Mouse (Mus musculus): Measurements from ENCODE around the gene Dtx1. TPM values are rescaled to one million over a fixed set of nuclear protein-coding genes. Genes with fewer than 3 reads are reported as not detected.

Gene Dtx1
- total and polyA plus RNA-seq, 3 experiments: 0.05 to 0.09 TPM; not detected in 1

GRCm38 (mm10) chr5:120668761-120669160 lies 43.0 kb downstream of the Dtx1 start:
- H3K4me1 ChIP-seq (ENCODE audit: insufficient read depth, low read depth, low read length): peaks cover 27% of the 10 kb centered on the region
- peaks cover 14% of the 10 kb centered on the region; the same call in 1 of the 2 replicates for H3K27me3 ChIP-seq (ENCODE audit: insufficient read depth, low read length)
- ATAC-seq (ENCODE audit: extremely low read depth, insufficient number of reproducible peaks, low FRiP score, poor library complexity, severe bottlenecking): no peak
- no peaks in the 10 kb centered on the region for H3K9me3 ChIP-seq (replicated peaks)
- no peak for DNase-seq (ENCODE audit: low spot score)
- no peak overlapping the region for H3K4me3 ChIP-seq (ENCODE audit: low read depth, low read length)
- TF ChIP-seq GATA1 (IDR thresholded peaks at IDR 0.05; ENCODE audit: borderline replicate concordance, low read length) (no peak), CTCF (IDR thresholded peaks at IDR 0.05; ENCODE audit: low read depth, low read length) (no peak), TAL1 (conservative IDR thresholded peaks at IDR 0.05; ENCODE audit: low read depth, low read length) (no peak), GATA2 (IDR thresholded peaks at IDR 0.05; ENCODE audit: borderline replicate concordance, low read depth, low read length) (no peak), POLR2AphosphoS5 (IDR thresholded peaks at IDR 0.05; ENCODE audit: insufficient replicate concordance, low read depth, low read length) (no peak)
- peaks cover 62% of the 10 kb centered on the region for H3K36me3 ChIP-seq (replicated peaks)

GRCm38 (mm10) chr5:120664888-120665287 lies 46.8 kb downstream of the Dtx1 start:
- peaks cover 74% of the 10 kb centered on the region for H3K36me3 ChIP-seq (replicated peaks)
- H3K4me3 ChIP-seq (ENCODE audit: low read depth, low read length): no peak overlapping the region
- ATAC-seq (ENCODE audit: extremely low read depth, insufficient number of reproducible peaks, low FRiP score, poor library complexity, severe bottlenecking): no peak
- H3K9me3 ChIP-seq (replicated peaks): no peaks in the 10 kb centered on the region
- no peak for DNase-seq (ENCODE audit: low spot score)
- TF ChIP-seq GATA2 (IDR thresholded peaks at IDR 0.05; ENCODE audit: borderline replicate concordance, low read depth, low read length) (no peak), GATA1 (IDR thresholded peaks at IDR 0.05; ENCODE audit: borderline replicate concordance, low read length) (no peak), TAL1 (conservative IDR thresholded peaks at IDR 0.05; ENCODE audit: low read depth, low read length) (no peak), POLR2AphosphoS5 (IDR thresholded peaks at IDR 0.05; ENCODE audit: insufficient replicate concordance, low read depth, low read length) (no peak), CTCF (IDR thresholded peaks at IDR 0.05; ENCODE audit: low read depth, low read length) (no peak)
- peaks cover 28% of the 10 kb centered on the region for H3K4me1 ChIP-seq (ENCODE audit: insufficient read depth, low read depth, low read length)
- peaks cover 27% of the 10 kb centered on the region for H3K27me3 ChIP-seq (ENCODE audit: insufficient read depth, low read length)

- H3K27me3 ChIP-seq (ENCODE audit: insufficient read depth, low read length): peaks cover 19% of the 10 kb centered on the region
- no peak overlapping the region for H3K4me3 ChIP-seq (ENCODE audit: low read depth, low read length)
- peaks cover 66% of the 10 kb centered on the region for H3K36me3 ChIP-seq (replicated peaks)
- TF ChIP-seq CTCF (IDR thresholded peaks at IDR 0.05; ENCODE audit: low read depth, low read length): no peak
- peaks cover 14% of the 10 kb centered on the region for H3K4me1 ChIP-seq (ENCODE audit: insufficient read depth, low read depth, low read length)
- no peaks in the 10 kb centered on the region for H3K9me3 ChIP-seq (replicated peaks)
- no peak for DNase-seq (ENCODE audit: low spot score)
- ATAC-seq (ENCODE audit: extremely low read depth, insufficient number of reproducible peaks, low FRiP score, poor library complexity, severe bottlenecking): no peak
These were observed 50.9 kb downstream of the Dtx1 start for GRCm38 (mm10) chr5:120660816-120661215.

- TF ChIP-seq GATA2 (IDR thresholded peaks at IDR 0.05; ENCODE audit: borderline replicate concordance, low read depth, low read length) (no peak), TAL1 (conservative IDR thresholded peaks at IDR 0.05; ENCODE audit: low read depth, low read length) (no peak), CTCF (IDR thresholded peaks at IDR 0.05; ENCODE audit: low read depth, low read length) (no peak), POLR2AphosphoS5 (IDR thresholded peaks at IDR 0.05; ENCODE audit: insufficient replicate concordance, low read depth, low read length) (no peak), GATA1 (IDR thresholded peaks at IDR 0.05; ENCODE audit: borderline replicate concordance, low read length) (no peak)
- ATAC-seq (ENCODE audit: extremely low read depth, insufficient number of reproducible peaks, low FRiP score, poor library complexity, severe bottlenecking) (no peak), DNase-seq (ENCODE audit: low spot score) (no peak)
- Histone ChIP-seq H3K4me3 (ENCODE audit: low read depth, low read length) (no peak overlapping the region), H3K27me3 (ENCODE audit: insufficient read depth, low read length) (peaks cover 16% of the 10 kb centered on the region), H3K9me3 (replicated peaks) (no peaks in the 10 kb centered on the region), H3K4me1 (ENCODE audit: insufficient read depth, low read depth, low read length) (peaks cover 32% of the 10 kb centered on the region), H3K36me3 (replicated peaks) (peaks cover 57% of the 10 kb centered on the region)
These were observed 55.4 kb downstream of the Dtx1 start for GRCm38 (mm10) chr5:120656281-120656751.

GRCm38 (mm10) chr5:120653873-120654272 lies 57.9 kb downstream of the Dtx1 start:
- H3K4me1 ChIP-seq (ENCODE audit: insufficient read depth, low read depth, low read length): peaks cover 53% of the 10 kb centered on the region
- ATAC-seq (ENCODE audit: extremely low read depth, insufficient number of reproducible peaks, low FRiP score, poor library complexity, severe bottlenecking): no peak
- H3K27me3 ChIP-seq (ENCODE audit: insufficient read depth, low read length): peaks cover 29% of the 10 kb centered on the region
- no peak for TF ChIP-seq GATA1 (IDR thresholded peaks at IDR 0.05; ENCODE audit: borderline replicate concordance, low read length)
- TF ChIP-seq TAL1 (conservative IDR thresholded peaks at IDR 0.05; ENCODE audit: low read depth, low read length): no peak
- no peak for TF ChIP-seq POLR2AphosphoS5 (IDR thresholded peaks at IDR 0.05; ENCODE audit: insufficient replicate concordance, low read depth, low read length)
- TF ChIP-seq GATA2 (IDR thresholded peaks at IDR 0.05; ENCODE audit: borderline replicate concordance, low read depth, low read length): no peak
- no peak for TF ChIP-seq CTCF (IDR thresholded peaks at IDR 0.05; ENCODE audit: low read depth, low read length)
- no peak overlapping the region for H3K4me3 ChIP-seq (ENCODE audit: low read depth, low read length)
- no peaks in the 10 kb centered on the region for H3K9me3 ChIP-seq (replicated peaks)
- DNase-seq (ENCODE audit: low spot score): no peak
- peaks cover 45% of the 10 kb centered on the region for H3K36me3 ChIP-seq (replicated peaks)

GRCm38 (mm10) chr5:120652915-120653701 lies 58.6 kb downstream of the Dtx1 start:
- no peaks in the 10 kb centered on the region for H3K9me3 ChIP-seq (replicated peaks)
- peaks cover 45% of the 10 kb centered on the region for H3K36me3 ChIP-seq (replicated peaks)
- DNase-seq (ENCODE audit: low spot score) (no peak), ATAC-seq (ENCODE audit: extremely low read depth, insufficient number of reproducible peaks, low FRiP score, poor library complexity, severe bottlenecking) (no peak)
- H3K4me3 ChIP-seq (ENCODE audit: low read depth, low read length): no peak overlapping the region
- peaks cover 29% of the 10 kb centered on the region for H3K27me3 ChIP-seq (ENCODE audit: insufficient read depth, low read length)
- TF ChIP-seq GATA2 (IDR thresholded peaks at IDR 0.05; ENCODE audit: borderline replicate concordance, low read depth, low read length): no peak
- no peak for TF ChIP-seq TAL1 (conservative IDR thresholded peaks at IDR 0.05; ENCODE audit: low read depth, low read length)
- TF ChIP-seq CTCF (IDR thresholded peaks at IDR 0.05; ENCODE audit: low read depth, low read length): no peak
- no peak for TF ChIP-seq GATA1 (IDR thresholded peaks at IDR 0.05; ENCODE audit: borderline replicate concordance, low read length)
- TF ChIP-seq POLR2AphosphoS5 (IDR thresholded peaks at IDR 0.05; ENCODE audit: insufficient replicate concordance, low read depth, low read length): no peak
- H3K4me1 ChIP-seq (ENCODE audit: insufficient read depth, low read depth, low read length): peaks cover 60% of the 10 kb centered on the region
